10 mouse cellular contexts compared by ENCODE assay signal in the genomic region with DNA sequence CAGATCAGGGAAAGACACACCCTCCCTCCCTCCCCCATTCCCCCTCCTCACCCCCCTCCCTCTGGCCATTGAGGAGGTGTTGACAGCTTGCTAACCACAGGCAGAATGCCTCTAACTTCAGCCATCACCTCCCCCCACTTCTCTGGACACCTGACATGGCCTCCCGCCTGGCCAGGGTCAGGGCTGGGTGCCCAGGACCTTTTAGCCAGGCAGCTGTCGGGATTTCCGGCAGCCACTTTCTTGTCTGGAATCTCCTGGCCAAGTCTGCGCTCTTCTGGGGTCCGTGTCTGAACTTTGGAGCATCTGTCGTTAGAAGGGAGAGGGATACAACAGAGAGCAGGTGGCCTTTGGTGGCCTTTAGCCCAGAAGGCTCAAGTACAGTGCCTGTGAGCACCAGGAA. TPM values are rescaled to one million over a fixed set of nuclear protein-coding genes. Genes with fewer than 3 reads are reported as not detected.
DNase-seq lines count a peak whose midpoint lies in the region; ATAC-seq and TF ChIP-seq lines count a peak whose summit lies in the region.
"Had no signal": no experiment of that assay in that cellular context is flagged by ENCODE, and none has a peak within 500 bp of the region (broad histone marks: within the 10 kb centered on the region; RNA-seq: fewer than 3 reads in every experiment).

No protein-coding gene starts in this region.

- 0 out of 2 replicates have a peak overlapping the region, but pooled peaks have one; percentile 3 for H3K9ac ChIP-seq in heart, adult 2 months (ENCODE audit: low read depth, low read length)
- H3K9ac ChIP-seq in kidney, embryonic 16.5 days (replicated peaks; ENCODE audit: low read length): no peak overlapping the region; the same call in 1 of the 2 replicates
- H3K9ac ChIP-seq: stomach, embryonic 15.5 days had no signal

- TF ChIP-seq EP300 in heart, adult 2 months (IDR thresholded peaks at IDR 0.05; ENCODE audit: insufficient read depth, low read depth, low read length): peak; percentile 75; the same call in 1 of the 2 replicates

- H3K36me3 ChIP-seq in heart, adult 2 months (ENCODE audit: control insufficient read depth, insufficient read depth, low read length): no peaks in the 10 kb centered on the region
- no peaks in the 10 kb centered on the region for H3K36me3 ChIP-seq in kidney, embryonic 16.5 days (ENCODE audit: insufficient read depth, low read length)
- H3K36me3 ChIP-seq: stomach, embryonic 15.5 days had no signal

- peak overlapping the region; percentile 83 for H3K27ac ChIP-seq in heart, adult 2 months
- peak overlapping the region; percentile 39; the same call in 1 of the 2 replicates for H3K27ac ChIP-seq in kidney, embryonic 16.5 days (ENCODE audit: low read length)
- H3K27ac ChIP-seq: stomach, embryonic 15.5 days had no signal

- H3K79me2 ChIP-seq in heart, adult 2 months (replicated peaks; ENCODE audit: control insufficient read depth, insufficient read depth, low read length): no peaks in the 10 kb centered on the region

- H3K4me1 ChIP-seq in heart, adult 2 months (ENCODE audit: control insufficient read depth, insufficient read depth, low read length): peaks cover 24% of the 10 kb centered on the region
- peaks cover 20% of the 10 kb centered on the region for H3K4me1 ChIP-seq in kidney, embryonic 16.5 days (ENCODE audit: insufficient read depth, low read length)

- WGBS in heart, adult 2 months: 21% methylated on average over 6 of the region's 6 CpGs
- 15% methylated on average over 6 of the region's 6 CpGs for WGBS in kidney, embryonic 16.5 days

- TF ChIP-seq CTCF in heart, adult 2 months (IDR thresholded peaks at IDR 0.05): no peak

- no peak overlapping the region for H3K4me2 ChIP-seq in kidney, embryonic 16.5 days (replicated peaks; ENCODE audit: low read depth, low read length)
- H3K4me2 ChIP-seq: stomach, embryonic 15.5 days had no signal

- H3K9me3 ChIP-seq in kidney, embryonic 16.5 days (ENCODE audit: low read length): no peaks in the 10 kb centered on the region
- H3K9me3 ChIP-seq: stomach, embryonic 15.5 days had no signal

- peak; percentile 55 for DNase-seq in retina, postnatal 1 day
- no peak for DNase-seq in retina, embryonic 14.5 days (ENCODE audit: low spot score)
- peak; percentile 71 to 84 for DNase-seq in heart, adult 2 months
- DNase-seq in skeletal muscle tissue, adult 2 months (ENCODE audit: low read depth, low spot score): peak; percentile 90
- DNase-seq in right cerebral cortex, postnatal 36 days (ENCODE audit: low spot score in 2 of 2): no peak
- no peak for DNase-seq in layer of hippocampus, adult 9-10 months (ENCODE audit: low spot score)
- no peak for DNase-seq in left cerebral cortex, adult 18-20 months (ENCODE audit: low spot score in 2 of 2)
- DNase-seq: cerebellum, adult 8-10 months had no signal

- H3K4me3 ChIP-seq in heart, adult 2 months: no peak overlapping the region
- no peak overlapping the region for H3K4me3 ChIP-seq in kidney, embryonic 16.5 days (ENCODE audit: low read length)
- H3K4me3 ChIP-seq: stomach, embryonic 15.5 days had no signal

- TF ChIP-seq POLR2A in heart, adult 2 months (IDR thresholded peaks at IDR 0.05; ENCODE audit: insufficient read depth, low read depth, low read length): no peak

- no peaks in the 10 kb centered on the region for H3K27me3 ChIP-seq in heart, adult 2 months (ENCODE audit: control insufficient read depth, insufficient read depth, low read length)
- no peaks in the 10 kb centered on the region for H3K27me3 ChIP-seq in kidney, embryonic 16.5 days (ENCODE audit: insufficient read depth, low read length)
- H3K27me3 ChIP-seq: stomach, embryonic 15.5 days had no signal

- ATAC-seq in kidney, embryonic 16.5 days (ENCODE audit: low FRiP score, low TSS enrichment): peak; percentile 37; the same call in 1 of the 2 replicates

- intact Hi-C loops in heart, adult 2 months (cut with DNase I): loop anchor here (2.0 kb wide), 1 partner anchor 18 kb away; no protein-coding TSS in a partner anchor

RNA-seq across cellular contexts. Expression of gene Rpl29, which starts 24.0 kb away (rescaled TPM):
- total RNA-seq in heart, adult 2 months (2021): 100 to 1,000 TPM; 251 to 296 TPM
- 247 and 287 TPM in 2 replicates for polyA plus RNA-seq in heart, adult 2 months (2012; rRNA removed)
- polyA plus RNA-seq in kidney, embryonic 16.5 days (2015; fragmentation: Nextera tagmentation; extraction: Ambion mirVana): 947 and 1,016 TPM in 2 replicates
- total RNA-seq in left cerebral cortex, adult 18-20 months (2021): 100 to 1,000 TPM; 275 to 295 TPM

RNA-seq across cellular contexts. Expression of gene Acy1, which starts 32.8 kb away (rescaled TPM):
- 10 to 100 TPM; 20.1 to 26.7 TPM for total RNA-seq in heart, adult 2 months (2021)
- 12.0 and 12.5 TPM in 2 replicates for polyA plus RNA-seq in heart, adult 2 months (2012; rRNA removed)
- 59.1 and 62.4 TPM in 2 replicates for polyA plus RNA-seq in kidney, embryonic 16.5 days (2015; fragmentation: Nextera tagmentation; extraction: Ambion mirVana)
- 10 to 100 TPM; 15.6 to 19.4 TPM for total RNA-seq in left cerebral cortex, adult 18-20 months (2021)

RNA-seq across cellular contexts. Expression of gene Dusp7, which starts 36.8 kb away (rescaled TPM):
- 10 to 100 TPM; 47.6 to 64.9 TPM for total RNA-seq in heart, adult 2 months (2021)
- polyA plus RNA-seq in heart, adult 2 months (2012; rRNA removed): 102 and 118 TPM in 2 replicates
- polyA plus RNA-seq in kidney, embryonic 16.5 days (2015; fragmentation: Nextera tagmentation; extraction: Ambion mirVana): 13.6 and 13.7 TPM in 2 replicates
- 100 to 1,000 TPM; 106 to 111 TPM for total RNA-seq in left cerebral cortex, adult 18-20 months (2021)

RNA-seq across cellular contexts. Expression of gene Abhd14b, which starts 42.0 kb away (rescaled TPM):
- 1 to 10 TPM; 6.6 to 6.8 TPM for total RNA-seq in heart, adult 2 months (2021)
- polyA plus RNA-seq in heart, adult 2 months (2012; rRNA removed): 27.8 and 34.8 TPM in 2 replicates
- 45.5 and 48.3 TPM in 2 replicates for polyA plus RNA-seq in kidney, embryonic 16.5 days (2015; fragmentation: Nextera tagmentation; extraction: Ambion mirVana)
- 10 to 100 TPM; 12.5 to 12.7 TPM for total RNA-seq in left cerebral cortex, adult 18-20 months (2021)

RNA-seq across cellular contexts. Expression of gene Abhd14a, which starts 42.2 kb away (rescaled TPM):
- total RNA-seq in heart, adult 2 months (2021): 10 to 100 TPM; 18.7 to 21.8 TPM
- polyA plus RNA-seq in heart, adult 2 months (2012; rRNA removed): 33.2 and 43.0 TPM in 2 replicates
- polyA plus RNA-seq in kidney, embryonic 16.5 days (2015; fragmentation: Nextera tagmentation; extraction: Ambion mirVana): 68.8 and 70.3 TPM in 2 replicates
- 10 to 100 TPM; 35.3 to 36.5 TPM for total RNA-seq in left cerebral cortex, adult 18-20 months (2021)

Comparison
In these comparisons a context has a peak if more than half of its experiments do, and no peak if none do; other contexts are left out.
1. DNase-seq: peak in retina, postnatal 1 day (single experiment), heart, adult 2 months (2 of 2) and skeletal muscle tissue, adult 2 months (single experiment); none in retina, embryonic 14.5 days (single experiment), right cerebral cortex, postnatal 36 days (0 of 2), layer of hippocampus, adult 9-10 months (single experiment) and left cerebral cortex, adult 18-20 months (0 of 2).